Mouse (Mus musculus): ENCODE results near the gene Defb48.

- TF ChIP-seq EP300 (IDR thresholded peaks at IDR 0.05; ENCODE audit: low read depth): no peak
- TF ChIP-seq CTCF (IDR thresholded peaks at IDR 0.05; ENCODE audit: low read depth): peak; percentile 37
These were observed 46.6 kb downstream of the Defb48 start for GRCm38 (mm10) chr14:62937675-62938074.

All from liver, postnatal 0 days (tissue).